Mouse (Mus musculus): Measurements from ENCODE around the gene Gm960. TPM values are rescaled to one million over a fixed set of nuclear protein-coding genes. Genes with fewer than 3 reads are reported as not detected.

Gm960 gene
- polyA plus RNA-seq, 1 experiment: 0.96 TPM

GRCm38 (mm10) chr19:4718716-4719115 is 20.2 kb upstream of the Gm960 start:
- H3K27me3 ChIP-seq (ENCODE audit: control insufficient read depth, insufficient read depth, insufficient read length): no peaks in the 10 kb centered on the region
- no peaks in the 10 kb centered on the region for H3K79me2 ChIP-seq (ENCODE audit: control insufficient read depth, insufficient read depth)
- H3ac ChIP-seq (ENCODE audit: control insufficient read depth, insufficient read length, low read depth): no peak overlapping the region
- TF ChIP-seq CEBPB (IDR thresholded peaks at IDR 0.05; ENCODE audit: low read depth): no peak
- no peak for TF ChIP-seq USF1 (IDR thresholded peaks at IDR 0.05; ENCODE audit: low read depth)
- no peak overlapping the region for H3K4me3 ChIP-seq (ENCODE audit: insufficient read depth, poor library complexity, severe bottlenecking)
- no peaks in the 10 kb centered on the region for H3K36me3 ChIP-seq (ENCODE audit: control insufficient read depth, insufficient read depth)
- H3K79me3 ChIP-seq (ENCODE audit: low read depth): no peaks in the 10 kb centered on the region

GRCm38 (mm10) chr19:4717281-4717680 is 18.8 kb upstream of the Gm960 start:
- TF ChIP-seq USF1 (IDR thresholded peaks at IDR 0.05; ENCODE audit: low read depth): no peak
- TF ChIP-seq CEBPB (IDR thresholded peaks at IDR 0.05; ENCODE audit: low read depth): no peak
- TF ChIP-seq MAX (IDR thresholded peaks at IDR 0.05): no peak
- no peak for TF ChIP-seq MYOD1 (IDR thresholded peaks at IDR 0.05; ENCODE audit: control insufficient read depth, insufficient read length, low read depth)
- TF ChIP-seq MYOG (IDR thresholded peaks at IDR 0.05; ENCODE audit: control insufficient read depth, extremely low read depth, insufficient read length): no peak
- no peak for TF ChIP-seq CTCF (IDR thresholded peaks at IDR 0.05; ENCODE audit: control insufficient read depth, insufficient read depth, insufficient read length)
- no peak for TF ChIP-seq FOSL1 (IDR thresholded peaks at IDR 0.05; ENCODE audit: insufficient read depth, low read length, poor library complexity, severe bottlenecking)
- Histone ChIP-seq H3K4me3 (ENCODE audit: insufficient read depth, poor library complexity, severe bottlenecking) (no peak overlapping the region), H3K27me3 (ENCODE audit: control insufficient read depth, insufficient read depth, insufficient read length) (peaks cover 6% of the 10 kb centered on the region), H3ac (ENCODE audit: control insufficient read depth, insufficient read length, low read depth) (no peak overlapping the region), H3K79me2 (ENCODE audit: control insufficient read depth, insufficient read depth) (no peaks in the 10 kb centered on the region), H3K36me3 (ENCODE audit: control insufficient read depth, insufficient read depth) (no peaks in the 10 kb centered on the region), H3K79me3 (ENCODE audit: low read depth) (no peaks in the 10 kb centered on the region)

- Histone ChIP-seq H3K4me3 (ENCODE audit: insufficient read depth, poor library complexity, severe bottlenecking) (no peak overlapping the region), H3K79me3 (ENCODE audit: low read depth) (no peaks in the 10 kb centered on the region), H3ac (ENCODE audit: control insufficient read depth, insufficient read length, low read depth) (no peak overlapping the region), H3K27me3 (ENCODE audit: control insufficient read depth, insufficient read depth, insufficient read length) (peaks cover 11% of the 10 kb centered on the region), H3K79me2 (ENCODE audit: control insufficient read depth, insufficient read depth) (no peaks in the 10 kb centered on the region), H3K36me3 (ENCODE audit: control insufficient read depth, insufficient read depth) (no peaks in the 10 kb centered on the region)
- no peak for TF ChIP-seq FOSL1 (IDR thresholded peaks at IDR 0.05; ENCODE audit: insufficient read depth, low read length, poor library complexity, severe bottlenecking)
- no peak for TF ChIP-seq MAX (IDR thresholded peaks at IDR 0.05)
- no peak for TF ChIP-seq USF1 (IDR thresholded peaks at IDR 0.05; ENCODE audit: low read depth)
- TF ChIP-seq MYOD1 (IDR thresholded peaks at IDR 0.05; ENCODE audit: control insufficient read depth, insufficient read length, low read depth): no peak
- no peak for TF ChIP-seq CTCF (IDR thresholded peaks at IDR 0.05; ENCODE audit: control insufficient read depth, insufficient read depth, insufficient read length)
- no peak for TF ChIP-seq CEBPB (IDR thresholded peaks at IDR 0.05; ENCODE audit: low read depth)
- TF ChIP-seq MYOG (IDR thresholded peaks at IDR 0.05; ENCODE audit: control insufficient read depth, extremely low read depth, insufficient read length): no peak
These were observed 18.3 kb upstream of the Gm960 start for GRCm38 (mm10) chr19:4716756-4717155.

- Histone ChIP-seq H3ac (ENCODE audit: control insufficient read depth, insufficient read length, low read depth) (no peak overlapping the region), H3K27me3 (ENCODE audit: control insufficient read depth, insufficient read depth, insufficient read length) (peaks cover 11% of the 10 kb centered on the region), H3K4me3 (ENCODE audit: insufficient read depth, poor library complexity, severe bottlenecking) (no peak overlapping the region), H3K79me3 (ENCODE audit: low read depth) (no peaks in the 10 kb centered on the region), H3K36me3 (ENCODE audit: control insufficient read depth, insufficient read depth) (no peaks in the 10 kb centered on the region), H3K79me2 (ENCODE audit: control insufficient read depth, insufficient read depth) (no peaks in the 10 kb centered on the region)
- TF ChIP-seq FOSL1 (IDR thresholded peaks at IDR 0.05; ENCODE audit: insufficient read depth, low read length, poor library complexity, severe bottlenecking) (no peak), CEBPB (IDR thresholded peaks at IDR 0.05; ENCODE audit: low read depth) (no peak), MAX (IDR thresholded peaks at IDR 0.05) (no peak), MYOG (IDR thresholded peaks at IDR 0.05; ENCODE audit: control insufficient read depth, extremely low read depth, insufficient read length) (no peak), MYOD1 (IDR thresholded peaks at IDR 0.05; ENCODE audit: control insufficient read depth, insufficient read length, low read depth) (no peak), USF1 (IDR thresholded peaks at IDR 0.05; ENCODE audit: low read depth) (no peak), CTCF (IDR thresholded peaks at IDR 0.05; ENCODE audit: control insufficient read depth, insufficient read depth, insufficient read length) (no peak)
These were observed 15.4 kb upstream of the Gm960 start for GRCm38 (mm10) chr19:4713886-4714285.

- Histone ChIP-seq H3K36me3 (ENCODE audit: control insufficient read depth, insufficient read depth) (no peaks in the 10 kb centered on the region), H3K4me3 (ENCODE audit: insufficient read depth, poor library complexity, severe bottlenecking) (no peak overlapping the region), H3K27me3 (ENCODE audit: control insufficient read depth, insufficient read depth, insufficient read length) (peaks cover 11% of the 10 kb centered on the region), H3ac (ENCODE audit: control insufficient read depth, insufficient read length, low read depth) (no peak overlapping the region), H3K79me2 (ENCODE audit: control insufficient read depth, insufficient read depth) (no peaks in the 10 kb centered on the region), H3K79me3 (ENCODE audit: low read depth) (no peaks in the 10 kb centered on the region)
- TF ChIP-seq MYOD1 (IDR thresholded peaks at IDR 0.05; ENCODE audit: control insufficient read depth, insufficient read length, low read depth) (no peak), FOSL1 (IDR thresholded peaks at IDR 0.05; ENCODE audit: insufficient read depth, low read length, poor library complexity, severe bottlenecking) (no peak), MYOG (IDR thresholded peaks at IDR 0.05; ENCODE audit: control insufficient read depth, extremely low read depth, insufficient read length) (no peak), CTCF (IDR thresholded peaks at IDR 0.05; ENCODE audit: control insufficient read depth, insufficient read depth, insufficient read length) (no peak), MAX (IDR thresholded peaks at IDR 0.05) (no peak), USF1 (IDR thresholded peaks at IDR 0.05; ENCODE audit: low read depth) (no peak), CEBPB (IDR thresholded peaks at IDR 0.05; ENCODE audit: low read depth) (no peak)
These were observed 14.5 kb upstream of the Gm960 start for GRCm38 (mm10) chr19:4712781-4713526.
